Mouse (Mus musculus) brain, embryonic 14.5 days (tissue): ENCODE measurements at regions not wholly inside any gene's neighbourhood (a gene's known extent, or its start where the extent isn't known, plus 50 kb on each side); places are given as distances from the start of the nearest gene placed in this dataset.

Experiments
- DNase-seq: peaks from one replicate; pipeline ENCODE4 v3.0.0-alpha.2; 2011; ENCODE audit warnings: low read depth
- CTCF ChIP-seq: fragments of 200-500 bp; IDR thresholded peaks from 2 replicates; pipeline ENCODE4 v1.5.1; 2012; ENCODE audit warnings: inconsistent platforms, mild to moderate bottlenecking, moderate library complexity, borderline replicate concordance; ENCODE audit not compliant: insufficient read depth, insufficient read length; ENCODE audit errors: extremely low read depth
- POLR2A ChIP-seq: fragments of 200-500 bp; IDR thresholded peaks from 2 replicates; pipeline ENCODE4 v1.6.1; 2012; ENCODE audit warnings: mild to moderate bottlenecking, inconsistent platforms, borderline replicate concordance; ENCODE audit not compliant: poor library complexity, insufficient read depth, insufficient read length, severe bottlenecking; ENCODE audit errors: extremely low read depth

GRCm38 (mm10) chr3:100773237-100773636 lies 52.0 kb upstream of the Vtcn1 start:
- DNase-seq = no peak
- TF ChIP-seq CTCF (no peak), POLR2A (no peak)

- no peak for TF ChIP-seq CTCF
- TF ChIP-seq POLR2A = no peak
- DNase-seq = no peak
These were observed 53.9 kb upstream of the Vtcn1 start for GRCm38 (mm10) chr3:100771363-100771762.

- TF ChIP-seq CTCF (no peak), POLR2A (no peak)
- no peak for DNase-seq
These were observed 54.4 kb upstream of the Vtcn1 start for GRCm38 (mm10) chr3:100770841-100771240.

- TF ChIP-seq POLR2A = no peak
- no peak for TF ChIP-seq CTCF
- DNase-seq = no peak
These were observed 56.1 kb upstream of the Vtcn1 start for GRCm38 (mm10) chr3:100769146-100769545.

- peak; percentile 82 for DNase-seq
- TF ChIP-seq CTCF (peak; percentile 40; the same call in 1 of the 2 replicates), POLR2A (no peak)
These were observed 57.1 kb upstream of the Vtcn1 start for GRCm38 (mm10) chr3:100768170-100768624.

GRCm38 (mm10) chr3:100765323-100765722 lies 59.9 kb upstream of the Vtcn1 start:
- TF ChIP-seq POLR2A = no peak
- TF ChIP-seq CTCF = no peak
- DNase-seq = no peak

- no peak for DNase-seq
- TF ChIP-seq POLR2A = no peak
These were observed 62.4 kb upstream of the Vtcn1 start for GRCm38 (mm10) chr3:100762895-100763294.

GRCm38 (mm10) chr3:100759091-100759941 lies 65.9 kb upstream of the Vtcn1 start:
- no peak for DNase-seq
- TF ChIP-seq CTCF (no peak), POLR2A (no peak)

GRCm38 (mm10) chr3:100754677-100755076 lies 69.4 kb upstream of the Man1a2 start:
- TF ChIP-seq CTCF (no peak), POLR2A (no peak)
- DNase-seq = no peak

GRCm38 (mm10) chr3:100751211-100751610 lies 65.9 kb upstream of the Man1a2 start:
- DNase-seq = peak; percentile 15
- no peak for TF ChIP-seq CTCF
- TF ChIP-seq POLR2A = no peak

- DNase-seq = no peak
- TF ChIP-seq POLR2A = no peak
- no peak for TF ChIP-seq CTCF
These were observed 63.4 kb upstream of the Man1a2 start for GRCm38 (mm10) chr3:100748727-100749126.

GRCm38 (mm10) chr3:100748309-100748691 lies 63.0 kb upstream of the Man1a2 start:
- DNase-seq = no peak
- TF ChIP-seq POLR2A = no peak
- TF ChIP-seq CTCF = no peak

GRCm38 (mm10) chr3:100747421-100748308 lies 62.4 kb upstream of the Man1a2 start:
- peak; percentile 65 for DNase-seq

GRCm38 (mm10) chr3:100737660-100738059 lies 52.4 kb upstream of the Man1a2 start:
- DNase-seq = no peak
- TF ChIP-seq CTCF (no peak), POLR2A (no peak)

More at GRCm38 (mm10) chr3:100747421-100748308, 62.4 kb upstream of the Man1a2 start:
- TF ChIP-seq CTCF (no peak), POLR2A (no peak)

GRCm38 (mm10) chr3:100736539-100736938 lies 51.2 kb upstream of the Man1a2 start:
- no peak for DNase-seq
- no peak for TF ChIP-seq POLR2A
- TF ChIP-seq CTCF = no peak
